Mouse (Mus musculus) T-helper 17 cell (primary cell): ENCODE results near the gene Frmd4a.

Experiments
- in situ Hi-C, 2 experiments: fragments of 300-600 bp; cut with MboI, MseI; formaldehyde crosslinking; loops; 1 replicate in 1 of 2; 2 replicates in 1 of 2; pipeline ENCODE4 v1.15.1; 2025; ENCODE audit warnings: high pct_unique_total_duplicates in 2 of 2

Gene Frmd4a

GRCm38 (mm10) chr2:4477311-4477710, 459.8 kb downstream of the Frmd4a start:
- in situ Hi-C loops = loop anchor here in 1 of 2 experiments (25.0 kb wide), 1 partner anchor 665 kb away; no protein-coding TSS in a partner anchor

GRCm38 (mm10) chr2:4480180-4480579, 462.7 kb downstream of the Frmd4a start:
- in situ Hi-C loops = loop anchor here in 1 of 2 experiments (25.0 kb wide), 1 partner anchor 668 kb away; no protein-coding TSS in a partner anchor

- in situ Hi-C loops = loop anchor here in 1 of 2 experiments (25.0 kb wide), 1 partner anchor 669 kb away; no protein-coding TSS in a partner anchor
Measured at GRCm38 (mm10) chr2:4481154-4481553, 463.6 kb downstream of the Frmd4a start.

GRCm38 (mm10) chr2:4486185-4486584, 468.7 kb downstream of the Frmd4a start:
- in situ Hi-C loops = loop anchor here (5.0 to 25.0 kb wide), 3 partner anchors 386 to 674 kb away; no protein-coding TSS in a partner anchor

GRCm38 (mm10) chr2:4487280-4487679, 469.8 kb downstream of the Frmd4a start:
- in situ Hi-C loops = loop anchor here (5.0 to 25.0 kb wide), 3 partner anchors 385 to 675 kb away; no protein-coding TSS in a partner anchor

- in situ Hi-C loops = loop anchor here in 1 of 2 experiments (5.0 to 25.0 kb wide), 2 partner anchors 174 to 679 kb away; no protein-coding TSS in a partner anchor
Measured at GRCm38 (mm10) chr2:4490845-4491244, 473.3 kb downstream of the Frmd4a start.

GRCm38 (mm10) chr2:4492485-4493481, 475.3 kb downstream of the Frmd4a start:
- in situ Hi-C loops = loop anchor here in 1 of 2 experiments (5.0 to 25.0 kb wide), 2 partner anchors 175 to 680 kb away; no protein-coding TSS in a partner anchor

GRCm38 (mm10) chr2:4494478-4494877, 477.0 kb downstream of the Frmd4a start:
- in situ Hi-C loops = loop anchor here in 1 of 2 experiments (5.0 to 25.0 kb wide), 2 partner anchors 177 to 682 kb away; no protein-coding TSS in a partner anchor

GRCm38 (mm10) chr2:4499257-4499656, 481.7 kb downstream of the Frmd4a start:
- in situ Hi-C loops = loop anchor here in 1 of 2 experiments (25.0 kb wide), 1 partner anchor 687 kb away; no protein-coding TSS in a partner anchor

GRCm38 (mm10) chr2:4499916-4500315, 482.4 kb downstream of the Frmd4a start:
- in situ Hi-C loops = loop anchor here (5.0 to 25.0 kb wide), 3 partner anchors 97 to 688 kb away; no protein-coding TSS in a partner anchor

GRCm38 (mm10) chr2:4501257-4502027, 483.9 kb downstream of the Frmd4a start:
- in situ Hi-C loops = loop anchor here in 1 of 2 experiments (5.0 kb wide), 2 partner anchors 96 to 361 kb away; no protein-coding TSS in a partner anchor

- in situ Hi-C loops = loop anchor here in 1 of 2 experiments (5.0 kb wide), 2 partner anchors 93 to 358 kb away; no protein-coding TSS in a partner anchor
Measured at GRCm38 (mm10) chr2:4504413-4504812, 486.9 kb downstream of the Frmd4a start.

- in situ Hi-C loops = no loop called here
Measured at GRCm38 (mm10) chr2:4505695-4506094, 488.2 kb downstream of the Frmd4a start.

- in situ Hi-C loops = no loop called here
Measured at GRCm38 (mm10) chr2:4506659-4507058, 489.1 kb downstream of the Frmd4a start.

- in situ Hi-C loops = no loop called here
Measured at GRCm38 (mm10) chr2:4507887-4508615, 490.5 kb downstream of the Frmd4a start.

GRCm38 (mm10) chr2:4508959-4509615, 491.6 kb downstream of the Frmd4a start:
- in situ Hi-C loops = no loop called here

GRCm38 (mm10) chr2:4509739-4510138, 492.2 kb downstream of the Frmd4a start:
- in situ Hi-C loops = no loop called here

GRCm38 (mm10) chr2:4510208-4511079, 492.9 kb downstream of the Frmd4a start:
- in situ Hi-C loops = no loop called here

GRCm38 (mm10) chr2:4511080-4511386, 493.5 kb downstream of the Frmd4a start:
- in situ Hi-C loops = no loop called here
